Mouse (Mus musculus): ENCODE results near the gene Uqcc3. TPM values are rescaled to one million over a fixed set of nuclear protein-coding genes. Genes with fewer than 3 reads are reported as not detected.

The Uqcc3 gene
- polyA plus RNA-seq (2014; fragmentation: Illumina TruSeq; extraction: RNeasy Lipid Tissue Mini Kit (QIAGEN cat#74804); ENCODE audit: low read depth, low replicate concordance), result 2.2 TPM

GRCm38 (mm10) chr19:8880311-8881033, at the start of gene Uqcc3:
Gene Uqcc3, minus strand, starts transcription at chr19:8880923.

GRCm38 (mm10) chr19:8929224-8930088, 48.7 kb upstream of the Uqcc3 start, which contains the start of the genes Rom1 and Eml3:
Gene Rom1, minus strand, starts transcription at chr19:8929356.
Gene Eml3, plus strand, starts transcription at chr19:8929552.

GRCm38 (mm10) chr19:8920073-8920736, 39.5 kb upstream of the Uqcc3 start, which contains the start of gene B3gat3:
Gene B3gat3, plus strand, starts transcription at chr19:8920374.

GRCm38 (mm10) chr19:8897865-8898495, 17.3 kb upstream of the Uqcc3 start, which contains the start of gene Ganab:
Gene Ganab, plus strand, starts transcription at chr19:8898071.

GRCm38 (mm10) chr19:8892829-8893766, 12.4 kb upstream of the Uqcc3 start, which contains the start of gene Ints5:
Gene Ints5, plus strand, starts transcription at chr19:8893005.

GRCm38 (mm10) chr19:8888511-8889385, 8.0 kb upstream of the Uqcc3 start, which contains the start of the genes 1810009A15Rik and Gm49416:
Gene 1810009A15Rik, plus strand, starts transcription at chr19:8888853.
Gene Gm49416, plus strand, starts transcription at chr19:8888926.

GRCm38 (mm10) chr19:8883616-8884015, 2.9 kb upstream of the Uqcc3 start, which contains the start of the genes Lbhd1 and Gm49403:
Gene Lbhd1, plus strand, starts transcription at chr19:8883732.
Gene Gm49403, plus strand, starts transcription at chr19:8883930.

GRCm38 (mm10) chr19:8871267-8872186, 9.2 kb downstream of the Uqcc3 start, which contains the start of gene Ubxn1:
Gene Ubxn1, plus strand, starts transcription at chr19:8871496.

GRCm38 (mm10) chr19:8850402-8850901, 30.3 kb downstream of the Uqcc3 start, which contains the start of gene Lrrn4cl:
Gene Lrrn4cl, plus strand, starts transcription at chr19:8850768.

GRCm38 (mm10) chr19:8839103-8839907, 41.4 kb downstream of the Uqcc3 start, which contains the start of gene Gng3:
Gene Gng3, minus strand, starts transcription at chr19:8839194.

GRCm38 (mm10) chr19:8837251-8837791, 43.4 kb downstream of the Uqcc3 start, which contains the start of gene Bscl2:
Gene Bscl2, plus strand, starts transcription at chr19:8837467.

Other genes starting within 250 kb of the Uqcc3 start
- 0.79 TPM for gene Chrm1, start 217.1 kb downstream of the Uqcc3 start, polyA plus RNA-seq (2014; fragmentation: Illumina TruSeq; extraction: RNeasy Lipid Tissue Mini Kit (QIAGEN cat#74804); ENCODE audit: low read depth, low replicate concordance)
- gene Slc3a2, start 157.6 kb downstream of the Uqcc3 start, polyA plus RNA-seq (2014; fragmentation: Illumina TruSeq; extraction: RNeasy Lipid Tissue Mini Kit (QIAGEN cat#74804); ENCODE audit: low read depth, low replicate concordance), result 38.6 TPM
- 12.7 TPM for gene Wdr74, start 145.1 kb downstream of the Uqcc3 start, polyA plus RNA-seq (2014; fragmentation: Illumina TruSeq; extraction: RNeasy Lipid Tissue Mini Kit (QIAGEN cat#74804); ENCODE audit: low read depth, low replicate concordance)
- gene 1700092M07Rik, start 140.2 kb downstream of the Uqcc3 start, polyA plus RNA-seq (2014; fragmentation: Illumina TruSeq; extraction: RNeasy Lipid Tissue Mini Kit (QIAGEN cat#74804); ENCODE audit: low read depth, low replicate concordance), result not detected
- 112 TPM for gene Stx5a, start 139.5 kb downstream of the Uqcc3 start, polyA plus RNA-seq (2014; fragmentation: Illumina TruSeq; extraction: RNeasy Lipid Tissue Mini Kit (QIAGEN cat#74804); ENCODE audit: low read depth, low replicate concordance)
- gene Nxf1, start 123.8 kb downstream of the Uqcc3 start, polyA plus RNA-seq (2014; fragmentation: Illumina TruSeq; extraction: RNeasy Lipid Tissue Mini Kit (QIAGEN cat#74804); ENCODE audit: low read depth, low replicate concordance), result 92.5 TPM
- gene Tmem223, start 109.9 kb downstream of the Uqcc3 start, polyA plus RNA-seq (2014; fragmentation: Illumina TruSeq; extraction: RNeasy Lipid Tissue Mini Kit (QIAGEN cat#74804); ENCODE audit: low read depth, low replicate concordance), result 17.2 TPM
- 30.6 TPM for gene Tmem179b, start 106.5 kb downstream of the Uqcc3 start, polyA plus RNA-seq (2014; fragmentation: Illumina TruSeq; extraction: RNeasy Lipid Tissue Mini Kit (QIAGEN cat#74804); ENCODE audit: low read depth, low replicate concordance)
- not detected for gene Taf6l, start 94.5 kb downstream of the Uqcc3 start, polyA plus RNA-seq (2014; fragmentation: Illumina TruSeq; extraction: RNeasy Lipid Tissue Mini Kit (QIAGEN cat#74804); ENCODE audit: low read depth, low replicate concordance)
- gene Polr2g, start 82.3 kb downstream of the Uqcc3 start, polyA plus RNA-seq (2014; fragmentation: Illumina TruSeq; extraction: RNeasy Lipid Tissue Mini Kit (QIAGEN cat#74804); ENCODE audit: low read depth, low replicate concordance), result 35.0 TPM
- not detected for gene Zbtb3, start 78.4 kb downstream of the Uqcc3 start, polyA plus RNA-seq (2014; fragmentation: Illumina TruSeq; extraction: RNeasy Lipid Tissue Mini Kit (QIAGEN cat#74804); ENCODE audit: low read depth, low replicate concordance)
- gene Ttc9c, start 61.6 kb downstream of the Uqcc3 start, polyA plus RNA-seq (2014; fragmentation: Illumina TruSeq; extraction: RNeasy Lipid Tissue Mini Kit (QIAGEN cat#74804); ENCODE audit: low read depth, low replicate concordance), result 112 TPM
- 195 TPM for gene Hnrnpul2, start 60.9 kb downstream of the Uqcc3 start, polyA plus RNA-seq (2014; fragmentation: Illumina TruSeq; extraction: RNeasy Lipid Tissue Mini Kit (QIAGEN cat#74804); ENCODE audit: low read depth, low replicate concordance)
- not detected for gene AC129217.1, start 51.1 kb downstream of the Uqcc3 start, polyA plus RNA-seq (2014; fragmentation: Illumina TruSeq; extraction: RNeasy Lipid Tissue Mini Kit (QIAGEN cat#74804); ENCODE audit: low read depth, low replicate concordance)
- 8.5 TPM for gene Bscl2, start 43.5 kb downstream of the Uqcc3 start, polyA plus RNA-seq (2014; fragmentation: Illumina TruSeq; extraction: RNeasy Lipid Tissue Mini Kit (QIAGEN cat#74804); ENCODE audit: low read depth, low replicate concordance)
- 0.69 TPM for gene Gng3, start 41.7 kb downstream of the Uqcc3 start, polyA plus RNA-seq (2014; fragmentation: Illumina TruSeq; extraction: RNeasy Lipid Tissue Mini Kit (QIAGEN cat#74804); ENCODE audit: low read depth, low replicate concordance)
- 3.7 TPM for gene Lrrn4cl, start 30.2 kb downstream of the Uqcc3 start, polyA plus RNA-seq (2014; fragmentation: Illumina TruSeq; extraction: RNeasy Lipid Tissue Mini Kit (QIAGEN cat#74804); ENCODE audit: low read depth, low replicate concordance)
- 17.3 TPM for gene Ubxn1, start 9.4 kb downstream of the Uqcc3 start, polyA plus RNA-seq (2014; fragmentation: Illumina TruSeq; extraction: RNeasy Lipid Tissue Mini Kit (QIAGEN cat#74804); ENCODE audit: low read depth, low replicate concordance)
- gene Lbhd1, start 2.8 kb upstream of the Uqcc3 start, polyA plus RNA-seq (2014; fragmentation: Illumina TruSeq; extraction: RNeasy Lipid Tissue Mini Kit (QIAGEN cat#74804); ENCODE audit: low read depth, low replicate concordance), result 37.9 TPM
- not detected for gene Gm49403, start 3.0 kb upstream of the Uqcc3 start, polyA plus RNA-seq (2014; fragmentation: Illumina TruSeq; extraction: RNeasy Lipid Tissue Mini Kit (QIAGEN cat#74804); ENCODE audit: low read depth, low replicate concordance)
- gene 1810009A15Rik, start 7.9 kb upstream of the Uqcc3 start, polyA plus RNA-seq (2014; fragmentation: Illumina TruSeq; extraction: RNeasy Lipid Tissue Mini Kit (QIAGEN cat#74804); ENCODE audit: low read depth, low replicate concordance), result 12.0 TPM
- not detected for gene Gm49416, start 8.0 kb upstream of the Uqcc3 start, polyA plus RNA-seq (2014; fragmentation: Illumina TruSeq; extraction: RNeasy Lipid Tissue Mini Kit (QIAGEN cat#74804); ENCODE audit: low read depth, low replicate concordance)
- gene Ints5, start 12.1 kb upstream of the Uqcc3 start, polyA plus RNA-seq (2014; fragmentation: Illumina TruSeq; extraction: RNeasy Lipid Tissue Mini Kit (QIAGEN cat#74804); ENCODE audit: low read depth, low replicate concordance), result 0.44 TPM
- gene Ganab, start 17.1 kb upstream of the Uqcc3 start, polyA plus RNA-seq (2014; fragmentation: Illumina TruSeq; extraction: RNeasy Lipid Tissue Mini Kit (QIAGEN cat#74804); ENCODE audit: low read depth, low replicate concordance), result 76.6 TPM
- gene B3gat3, start 39.5 kb upstream of the Uqcc3 start, polyA plus RNA-seq (2014; fragmentation: Illumina TruSeq; extraction: RNeasy Lipid Tissue Mini Kit (QIAGEN cat#74804); ENCODE audit: low read depth, low replicate concordance), result 28.4 TPM
- gene Rom1, start 48.4 kb upstream of the Uqcc3 start, polyA plus RNA-seq (2014; fragmentation: Illumina TruSeq; extraction: RNeasy Lipid Tissue Mini Kit (QIAGEN cat#74804); ENCODE audit: low read depth, low replicate concordance), result not detected
- 5.4 TPM for gene Eml3, start 48.6 kb upstream of the Uqcc3 start, polyA plus RNA-seq (2014; fragmentation: Illumina TruSeq; extraction: RNeasy Lipid Tissue Mini Kit (QIAGEN cat#74804); ENCODE audit: low read depth, low replicate concordance)
- 73.4 TPM for gene Mta2, start 61.0 kb upstream of the Uqcc3 start, polyA plus RNA-seq (2014; fragmentation: Illumina TruSeq; extraction: RNeasy Lipid Tissue Mini Kit (QIAGEN cat#74804); ENCODE audit: low read depth, low replicate concordance)
- gene Tut1, start 72.9 kb upstream of the Uqcc3 start, polyA plus RNA-seq (2014; fragmentation: Illumina TruSeq; extraction: RNeasy Lipid Tissue Mini Kit (QIAGEN cat#74804); ENCODE audit: low read depth, low replicate concordance), result 2.4 TPM
- 81.4 TPM for gene Eef1g, start 86.1 kb upstream of the Uqcc3 start, polyA plus RNA-seq (2014; fragmentation: Illumina TruSeq; extraction: RNeasy Lipid Tissue Mini Kit (QIAGEN cat#74804); ENCODE audit: low read depth, low replicate concordance)
- gene Ahnak, start 108.4 kb upstream of the Uqcc3 start, polyA plus RNA-seq (2014; fragmentation: Illumina TruSeq; extraction: RNeasy Lipid Tissue Mini Kit (QIAGEN cat#74804); ENCODE audit: low read depth, low replicate concordance), result 158 TPM
- gene Scgb1a1, start 207.0 kb upstream of the Uqcc3 start, polyA plus RNA-seq (2014; fragmentation: Illumina TruSeq; extraction: RNeasy Lipid Tissue Mini Kit (QIAGEN cat#74804); ENCODE audit: low read depth, low replicate concordance), result not detected